10 mouse cellular contexts compared by ENCODE assay signal in genomic region chr15:67898959-67899403, GRCm38 (mm10).
DNase-seq lines count a peak whose midpoint lies in the region; ATAC-seq and TF ChIP-seq lines count a peak whose summit lies in the region.
"Had no signal": no experiment of that assay in that cellular context is flagged by ENCODE, and none has a peak within 500 bp of the region (broad histone marks: within the 10 kb centered on the region; RNA-seq: fewer than 3 reads in every experiment).

No protein-coding gene starts in this region.

- H3K27me3 ChIP-seq in forebrain, embryonic 14.5 days (replicated peaks; ENCODE audit: control insufficient read depth, insufficient read depth, low read length): no peaks in the 10 kb centered on the region
- H3K27me3 ChIP-seq in forebrain, embryonic 12.5 days: no peaks in the 10 kb centered on the region
- H3K27me3 ChIP-seq in lung, postnatal 0 days (replicated peaks; ENCODE audit: insufficient read depth, low read length): no peaks in the 10 kb centered on the region
- H3K27me3 ChIP-seq: embryonic facial prominence, embryonic 13.5 days; midbrain, embryonic 12.5 days had no signal

- peak; percentile 92 for ATAC-seq in forebrain, embryonic 14.5 days
- ATAC-seq in forebrain, embryonic 12.5 days (ENCODE audit: low FRiP score): no peak
- peak; percentile 59; the same call in 1 of the 2 replicates for ATAC-seq in lung, postnatal 0 days

- no peak overlapping the region for H3K4me3 ChIP-seq in forebrain, embryonic 14.5 days (ENCODE audit: low read depth, low read length)
- H3K4me3 ChIP-seq in forebrain, embryonic 12.5 days (replicated peaks): no peak overlapping the region
- no peak overlapping the region for H3K4me3 ChIP-seq in lung, postnatal 0 days (ENCODE audit: low read depth, low read length)
- H3K4me3 ChIP-seq: embryonic facial prominence, embryonic 13.5 days; midbrain, embryonic 12.5 days had no signal

- DNase-seq in forebrain, embryonic 14.5 days (ENCODE audit: low spot score): peak; percentile 86
- peak; percentile 96 for DNase-seq in adipocyte (ENCODE audit: low spot score)
- DNase-seq in gastrocnemius, adult 18-20 months (ENCODE audit: low spot score): peak; percentile 21
- DNase-seq in kidney, postnatal 36 days: peak; percentile 67 to 78
- DNase-seq in lung, postnatal 0 days (ENCODE audit: low spot score): peak; percentile 69
- DNase-seq in skeletal muscle tissue, adult 2 months (ENCODE audit: low read depth, low spot score): peak; percentile 60
- DNase-seq in thymus, postnatal 25 days: no peak

- WGBS in forebrain, embryonic 14.5 days: 54% methylated on average over 3 of the region's 3 CpGs
- 83% methylated on average over 3 of the region's 3 CpGs for WGBS in forebrain, embryonic 12.5 days
- 50% methylated on average over 3 of the region's 3 CpGs for WGBS in lung, postnatal 0 days

- no peak for TF ChIP-seq CTCF in lung, postnatal 0 days (IDR thresholded peaks at IDR 0.05)

- no peak overlapping the region for H3K4me2 ChIP-seq in forebrain, embryonic 14.5 days (ENCODE audit: low read length)
- H3K4me2 ChIP-seq in forebrain, embryonic 12.5 days: no peak overlapping the region
- no peak overlapping the region for H3K4me2 ChIP-seq in lung, postnatal 0 days (replicated peaks; ENCODE audit: low read depth, low read length)
- H3K4me2 ChIP-seq: embryonic facial prominence, embryonic 13.5 days; midbrain, embryonic 12.5 days had no signal

- H3K27ac ChIP-seq in forebrain, embryonic 14.5 days (ENCODE audit: low read depth, low read length): peak overlapping the region; percentile 17; the same call in 1 of the 2 replicates
- no peak overlapping the region for H3K27ac ChIP-seq in forebrain, embryonic 12.5 days
- H3K27ac ChIP-seq in lung, postnatal 0 days (ENCODE audit: low read length): no peak overlapping the region
- H3K27ac ChIP-seq: embryonic facial prominence, embryonic 13.5 days; midbrain, embryonic 12.5 days had no signal

- no peak overlapping the region for H3K9ac ChIP-seq in forebrain, embryonic 14.5 days (ENCODE audit: low read length)
- no peak overlapping the region for H3K9ac ChIP-seq in forebrain, embryonic 12.5 days
- H3K9ac ChIP-seq in lung, postnatal 0 days (replicated peaks; ENCODE audit: low read depth): no peak overlapping the region
- H3K9ac ChIP-seq: embryonic facial prominence, embryonic 13.5 days; midbrain, embryonic 12.5 days had no signal

- no peaks in the 10 kb centered on the region for H3K36me3 ChIP-seq in forebrain, embryonic 14.5 days (ENCODE audit: control insufficient read depth, insufficient read depth, low read length)
- no peaks in the 10 kb centered on the region for H3K36me3 ChIP-seq in forebrain, embryonic 12.5 days (replicated peaks)
- H3K36me3 ChIP-seq in lung, postnatal 0 days (ENCODE audit: insufficient read depth, low read length): no peaks in the 10 kb centered on the region
- H3K36me3 ChIP-seq: embryonic facial prominence, embryonic 13.5 days; midbrain, embryonic 12.5 days had no signal

- H3K4me1 ChIP-seq in forebrain, embryonic 14.5 days (ENCODE audit: control insufficient read depth, insufficient read depth, low read length): 0 out of 2 replicates have a peak, but pooled peaks cover 5% of the 10 kb centered on the region
- no peaks in the 10 kb centered on the region for H3K4me1 ChIP-seq in forebrain, embryonic 12.5 days
- no peaks in the 10 kb centered on the region for H3K4me1 ChIP-seq in lung, postnatal 0 days (ENCODE audit: insufficient read depth, low read depth, low read length)
- H3K4me1 ChIP-seq: midbrain, embryonic 12.5 days had no signal

- TF ChIP-seq EP300 in lung, postnatal 0 days (IDR thresholded peaks at IDR 0.05): no peak

- no peaks in the 10 kb centered on the region for H3K9me3 ChIP-seq in forebrain, embryonic 14.5 days (replicated peaks; ENCODE audit: control insufficient read depth, low read length)
- H3K9me3 ChIP-seq in forebrain, embryonic 12.5 days: no peaks in the 10 kb centered on the region
- no peaks in the 10 kb centered on the region for H3K9me3 ChIP-seq in lung, postnatal 0 days (ENCODE audit: low read length)
- H3K9me3 ChIP-seq: embryonic facial prominence, embryonic 13.5 days; midbrain, embryonic 12.5 days had no signal
